Mouse (Mus musculus): ENCODE data around the gene Jaml. TPM values are rescaled to one million over a fixed set of nuclear protein-coding genes. Genes with fewer than 3 reads are reported as not detected.

Gene Jaml
- total RNA-seq, 2 experiments from 2014 or later, result 0.13 to 0.44 TPM

Other genes starting within 250 kb of the Jaml start
- 10 to 100 TPM; 12.5 to 12.8 TPM for gene Kmt2a, start 197.9 kb upstream of the Jaml start, total RNA-seq (2021)
- 100 to 1,000 TPM; 659 to 699 TPM for gene Atp5l, start 158.4 kb upstream of the Jaml start, total RNA-seq (2021)
- gene Ube4a, start 113.6 kb upstream of the Jaml start, total RNA-seq (2021), result 10 to 100 TPM; 28.9 to 39.4 TPM
- 1 to 10 TPM in 1 of 2 experiments, not detected in 1; 1.7 TPM for gene Cd3g, start 98.8 kb upstream of the Jaml start, total RNA-seq (2021)
- gene Cd3d, start 97.4 kb upstream of the Jaml start, total RNA-seq (2021), result 1 to 10 TPM in 1 of 2 experiments, not detected in 1; 1.3 TPM
- 1 to 10 TPM in 1 of 2 experiments, not detected in 1; 2.5 TPM for gene Cd3e, start 69.6 kb upstream of the Jaml start, total RNA-seq (2021)
- gene Mpzl2, start 39.4 kb upstream of the Jaml start, total RNA-seq (2021), result under 1 TPM; 0.30 to 0.33 TPM
- gene Mpzl3, start 24.0 kb upstream of the Jaml start, total RNA-seq (2021), result 1 to 10 TPM in 1 of 2 experiments, under 1 TPM in 1; 0.97 to 1.4 TPM
- gene Scn2b, start 38.6 kb downstream of the Jaml start, total RNA-seq (2021), result 1 to 10 TPM; 1.7 to 2.5 TPM
- gene Scn4b, start 59.2 kb downstream of the Jaml start, total RNA-seq (2021), result 100 to 1,000 TPM; 209 to 240 TPM
- gene BC049352, start 102.8 kb downstream of the Jaml start, total RNA-seq (2021), result 1 to 10 TPM in 1 of 2 experiments, under 1 TPM in 1; 0.92 to 1.7 TPM
- not detected for gene Tmprss4, start 124.9 kb downstream of the Jaml start, total RNA-seq (2021)
- under 1 TPM; 0.28 to 0.62 TPM for gene Il10ra, start 190.0 kb downstream of the Jaml start, total RNA-seq (2021)
- gene Tmprss13, start 239.9 kb downstream of the Jaml start, total RNA-seq (2021), result under 1 TPM; 0.22 to 0.43 TPM

All from gastrocnemius, postnatal 36 days (tissue).